Mouse (Mus musculus) stomach, postnatal 0 days (tissue): Measurements from ENCODE around the gene Mien1.

Experiments used
- CTCF ChIP-seq: IDR thresholded peaks from 2 replicates; pipeline ENCODE4 v1.5.1; 2016; ENCODE audit warnings: antibody characterized with exemption, low read depth, mild to moderate bottlenecking, moderate library complexity
- EP300 ChIP-seq: optimal IDR thresholded peaks from 2 replicates; pipeline ENCODE3; 2016; ENCODE audit warnings: antibody characterized with exemption

GRCm38 (mm10) chr11:98388282-98388681, 50.5 kb downstream of the Mien1 start:
- TF ChIP-seq CTCF (no peak), EP300 (no peak)
